Mouse (Mus musculus): ENCODE results near the gene Hoxc5.

Hoxc5 gene

DNA sequence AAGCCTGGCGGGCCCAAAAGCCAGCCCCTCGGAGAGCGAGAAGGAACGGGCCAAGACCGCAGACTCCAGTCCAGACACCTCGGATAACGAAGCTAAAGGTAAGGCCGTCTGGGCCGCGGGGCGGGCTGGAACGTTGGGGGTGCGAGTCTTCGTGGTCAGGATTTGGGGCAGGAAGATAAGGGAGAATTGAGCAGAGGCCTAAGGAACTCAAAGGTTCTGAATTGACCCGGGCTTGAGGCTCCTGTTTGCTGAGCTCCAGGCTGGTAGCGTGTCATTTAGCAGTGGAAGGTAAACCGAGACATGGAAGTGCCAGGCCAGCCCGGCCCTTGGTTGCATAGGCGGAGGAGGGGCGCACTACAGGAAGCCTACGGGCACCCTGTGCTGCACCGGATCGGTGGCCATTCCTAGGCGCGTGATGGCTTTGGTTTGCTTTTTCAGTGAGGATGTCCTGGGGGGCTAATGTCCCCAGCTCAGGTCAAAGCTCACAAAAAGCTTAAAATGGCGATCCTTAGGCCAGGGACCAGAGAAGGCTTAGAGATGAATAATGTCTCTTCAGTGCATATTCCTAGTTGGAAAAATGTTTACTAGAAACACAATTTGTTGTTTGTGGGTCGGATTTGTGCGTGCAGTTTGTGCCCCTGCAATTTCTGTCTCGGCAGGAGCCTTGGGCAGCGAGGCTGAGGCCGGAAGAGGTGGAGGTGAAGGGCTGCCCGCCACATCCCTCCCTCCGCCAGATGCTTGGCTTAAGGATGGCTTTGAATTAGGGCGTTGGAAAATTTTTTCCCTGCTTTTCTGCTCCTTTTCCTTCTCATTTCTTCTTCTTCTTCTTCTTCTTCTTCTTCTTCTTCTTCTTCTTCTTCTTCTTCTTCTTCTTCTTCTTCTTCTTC is 511 bp downstream of the Hoxc5 start:
- DNase-seq, result no peak

DNA sequence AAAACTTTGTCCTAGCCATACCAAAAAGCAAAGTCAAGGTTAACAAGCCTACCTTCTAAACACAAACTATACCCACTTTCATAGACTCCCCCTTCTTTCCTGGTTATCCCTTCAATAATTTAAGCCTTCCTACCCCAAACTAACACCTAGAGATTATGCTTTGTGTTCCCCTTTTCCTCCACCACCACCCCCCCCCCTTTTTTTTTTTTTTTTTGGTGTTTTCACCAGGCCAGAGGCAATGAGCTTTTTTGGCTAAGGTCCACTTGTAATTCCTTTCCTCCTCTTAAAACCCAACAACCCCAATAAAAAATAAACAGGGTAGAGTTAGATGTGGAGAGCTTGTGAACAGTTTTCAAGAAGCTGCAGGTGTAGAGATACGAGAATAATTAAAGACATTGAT is 2.1 kb downstream of the Hoxc5 start:
- no peak for DNase-seq

DNA sequence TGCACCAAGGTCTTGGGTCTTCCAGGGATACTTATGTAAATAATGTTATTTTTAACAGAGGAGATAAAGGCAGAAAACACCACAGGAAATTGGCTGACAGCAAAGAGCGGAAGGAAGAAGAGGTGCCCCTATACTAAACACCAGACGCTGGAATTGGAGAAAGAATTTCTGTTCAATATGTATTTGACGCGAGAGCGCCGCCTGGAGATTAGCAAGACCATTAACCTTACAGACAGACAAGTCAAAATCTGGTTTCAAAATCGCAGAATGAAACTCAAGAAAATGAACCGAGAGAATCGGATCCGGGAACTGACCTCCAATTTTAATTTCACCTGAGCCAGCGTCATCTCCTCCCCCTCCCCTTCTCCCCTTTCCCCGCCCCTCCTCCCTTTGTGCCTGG is 3.5 kb downstream of the Hoxc5 start:
- DNase-seq, result no peak

DNA sequence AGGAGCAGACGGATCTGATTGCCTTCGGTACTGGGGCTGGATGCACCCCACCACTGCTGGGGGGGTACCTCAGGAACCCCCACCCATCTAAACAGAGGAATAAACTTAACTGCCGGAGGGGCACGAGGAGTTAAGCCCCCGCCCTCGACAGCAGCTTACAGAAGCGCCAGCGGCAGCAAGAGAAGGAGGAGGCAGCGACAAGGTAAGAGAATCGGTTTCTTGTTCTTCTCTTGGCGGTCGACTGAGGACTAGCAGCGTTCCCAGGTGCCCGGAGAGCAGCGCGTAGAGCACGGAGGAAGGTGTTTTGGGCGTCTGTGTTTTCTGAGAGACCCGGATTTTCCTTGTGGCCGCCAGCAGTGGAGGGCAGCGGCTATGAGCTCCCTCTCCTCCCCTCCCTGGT is 5.0 kb downstream of the Hoxc5 start:
- no peak for DNase-seq

DNA sequence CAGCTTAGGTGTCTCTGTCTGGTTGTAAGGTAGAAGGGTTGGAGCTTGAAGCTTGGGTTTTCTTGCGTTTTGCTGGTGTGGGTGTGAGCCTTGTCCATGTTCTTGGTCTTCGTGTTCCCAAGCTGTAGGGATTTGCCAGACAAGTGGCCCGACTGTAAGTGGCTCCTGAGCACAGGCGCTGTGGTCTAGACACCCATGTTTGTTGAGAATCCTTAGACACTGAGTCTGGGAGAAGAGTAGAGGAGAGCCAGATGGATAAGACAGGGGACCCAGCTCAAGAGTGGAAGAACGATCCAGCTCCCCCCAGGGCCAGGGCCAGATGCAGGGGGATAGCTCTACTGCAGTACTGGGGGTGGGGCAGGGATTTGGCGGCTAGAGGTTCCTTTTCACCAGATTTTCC is 5.5 kb downstream of the Hoxc5 start:
- DNase-seq, result no peak

DNA sequence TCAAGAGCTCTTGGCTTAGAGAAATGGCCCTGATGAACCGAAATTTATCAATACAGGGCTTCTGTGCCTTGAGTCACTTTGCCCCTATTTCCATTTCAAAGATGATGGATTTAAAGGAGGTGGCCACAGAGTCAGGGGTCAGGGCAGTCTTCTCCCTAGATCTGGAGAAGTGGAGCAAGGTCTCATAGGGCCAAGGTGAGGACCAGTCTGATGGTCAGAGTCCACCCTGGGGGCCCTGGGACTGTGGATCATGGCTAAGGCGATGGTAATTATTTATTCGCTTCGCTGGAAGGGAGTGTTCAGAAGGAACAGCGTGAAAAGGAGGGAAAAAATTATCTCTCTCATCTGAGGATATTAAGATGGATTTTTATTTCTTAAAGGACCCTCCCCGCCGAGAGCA is 7.8 kb downstream of the Hoxc5 start:
- no peak for DNase-seq

DNA sequence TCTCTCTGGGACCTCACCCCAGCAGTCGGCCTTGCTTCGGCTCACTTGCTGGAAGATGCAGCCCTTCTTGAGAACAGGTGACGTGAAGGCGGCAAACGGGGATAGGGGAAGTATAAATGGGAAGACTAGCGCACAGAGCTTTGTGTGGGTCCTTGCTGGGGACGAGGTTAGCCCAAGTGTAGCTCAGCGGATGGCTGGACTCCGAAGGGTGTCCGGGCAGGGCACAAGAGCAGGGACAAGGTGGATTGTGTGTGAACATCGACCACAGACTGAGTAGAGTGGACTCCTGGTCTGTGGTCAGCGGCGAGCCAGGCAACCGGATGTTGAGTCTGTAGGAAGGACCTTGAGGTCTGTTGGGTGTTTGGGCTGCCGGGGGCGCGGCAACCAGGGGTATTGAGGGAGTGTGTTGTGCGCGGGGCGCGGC is 8.5 kb downstream of the Hoxc5 start:
- DNase-seq, result no peak

DNA sequence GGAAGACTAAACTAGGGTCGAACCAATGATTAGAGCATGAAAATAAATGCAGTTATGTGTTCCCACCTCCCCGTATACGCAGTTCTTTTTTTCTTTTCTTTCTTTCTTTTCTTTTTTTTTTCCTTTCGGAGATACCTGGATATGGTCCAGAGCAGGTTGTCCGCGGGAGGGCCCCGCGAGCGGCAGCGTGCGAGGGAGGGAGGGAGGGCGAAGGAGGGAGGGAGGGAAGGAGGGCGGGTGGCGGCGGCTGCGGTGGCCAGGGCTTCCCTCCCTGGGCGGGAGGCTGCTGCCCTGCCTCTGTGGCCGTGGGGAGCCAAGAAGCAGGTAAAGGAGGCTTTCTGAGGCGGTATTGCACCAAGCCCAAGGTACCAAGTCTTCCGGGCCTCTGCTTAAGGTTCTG is 8.9 kb downstream of the Hoxc5 start, which contains the start of gene Hoxc9:
Hoxc9 (plus strand) TSS at position 269 of the 400 bp plus-strand sequence.
- DNase-seq, result no peak

DNA sequence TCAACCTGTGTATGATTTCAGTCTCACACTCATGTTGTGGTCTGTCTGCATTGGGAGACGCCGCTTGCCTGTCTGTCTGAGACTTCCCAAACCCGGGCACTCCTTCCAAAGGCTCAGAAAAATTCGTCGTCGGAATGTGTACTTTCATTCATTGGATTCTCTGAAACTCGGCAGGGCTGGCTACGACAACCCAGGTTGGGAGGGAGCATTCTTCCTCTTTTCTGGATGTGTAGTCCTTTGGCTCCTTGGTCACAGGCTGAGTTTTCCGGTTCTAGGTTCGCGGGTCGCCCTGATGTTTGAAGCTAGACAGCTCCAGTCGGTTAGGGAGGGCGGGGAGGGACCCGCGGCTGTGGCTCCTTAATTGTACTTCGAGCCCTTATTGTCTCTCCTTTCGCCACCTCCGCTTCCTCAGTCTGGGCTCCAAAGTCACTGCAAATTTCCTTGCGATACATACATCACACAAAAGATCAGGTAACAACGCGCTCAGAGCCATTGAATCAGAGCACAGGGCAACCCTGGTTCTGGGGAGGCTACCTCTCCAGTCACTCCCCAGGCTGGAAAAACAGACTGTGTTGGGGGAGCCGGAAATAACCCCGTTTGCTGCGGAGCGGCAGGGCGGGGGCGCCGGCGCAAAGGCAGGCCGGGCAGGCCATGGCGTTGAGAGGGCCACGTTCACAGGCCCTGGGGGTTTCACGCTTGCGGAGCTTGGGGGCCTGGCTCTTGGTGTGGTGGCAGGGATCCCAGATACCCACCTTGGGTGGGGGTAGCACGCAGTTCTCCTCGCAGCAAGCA is 9.6 kb downstream of the Hoxc5 start:
- no peak for DNase-seq

DNA sequence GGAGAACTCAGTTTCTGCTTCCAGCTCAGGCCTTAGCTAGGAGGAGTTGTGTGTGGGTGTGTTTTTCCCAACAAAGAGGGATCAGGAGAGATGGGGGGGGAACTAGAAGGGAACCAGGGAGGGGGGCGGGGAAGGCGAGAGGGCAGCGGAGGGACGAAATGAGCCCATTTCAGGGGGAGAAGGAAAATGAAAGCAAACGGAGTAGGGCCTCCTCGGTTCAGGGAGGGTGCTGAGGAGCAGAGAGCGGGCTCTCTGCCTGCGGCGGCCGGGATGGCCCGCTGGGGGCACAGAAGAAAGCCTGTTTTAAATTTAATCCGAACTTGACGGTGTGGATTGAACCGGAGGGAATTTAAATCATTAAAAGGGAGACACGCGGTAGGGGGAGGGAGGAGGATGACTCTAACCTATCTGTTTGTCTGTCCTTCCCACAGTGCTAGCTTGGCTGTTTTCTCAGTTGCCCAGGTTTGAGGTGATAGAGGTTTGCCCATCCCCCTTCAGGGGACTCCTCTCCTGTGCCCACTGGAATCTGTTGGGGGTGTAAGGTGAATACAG is 10.3 kb downstream of the Hoxc5 start:
- DNase-seq, result no peak

DNA sequence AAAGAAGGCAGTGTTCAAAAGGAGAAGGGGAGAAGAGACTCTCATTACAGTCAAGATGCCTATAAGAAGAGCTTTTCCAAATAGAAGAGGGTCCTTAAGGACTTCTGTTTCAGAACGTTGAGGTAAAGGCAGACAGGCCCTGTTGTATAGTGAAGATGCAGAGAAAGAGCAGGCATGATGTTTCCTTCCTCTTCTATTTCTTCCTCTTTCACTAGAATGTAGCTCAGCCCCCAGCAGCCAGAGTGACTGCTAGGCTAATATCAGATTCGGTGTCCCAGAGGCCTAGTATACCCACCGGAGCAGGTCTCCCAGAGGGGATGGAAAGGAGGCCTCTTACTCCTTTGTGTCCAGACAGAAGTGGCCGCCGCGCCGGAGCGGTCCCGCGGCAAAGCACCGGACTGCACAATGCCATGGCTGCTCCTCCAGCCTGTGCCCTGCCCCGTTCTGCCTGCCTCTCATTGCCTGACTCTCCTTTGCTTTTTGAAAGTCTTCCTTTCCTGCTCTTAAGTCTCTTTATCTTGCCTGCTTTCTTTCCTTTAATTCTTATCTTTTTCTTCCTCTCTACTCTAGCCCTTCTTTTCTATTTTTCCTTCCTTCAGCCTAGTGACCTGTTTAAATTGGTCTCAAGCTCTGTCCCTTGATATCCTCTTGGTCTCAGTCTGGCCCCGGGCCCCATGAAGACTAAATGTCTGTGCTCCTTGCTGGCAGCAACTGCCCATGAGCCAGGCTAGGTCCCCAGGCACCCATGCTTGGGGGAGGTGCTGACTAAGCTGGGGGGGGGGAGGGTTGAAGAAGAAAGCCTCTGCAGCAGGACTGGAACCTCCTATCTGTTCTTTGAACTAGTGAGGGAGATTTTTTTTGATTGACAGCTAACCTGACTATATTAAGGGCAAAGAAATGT is 11.6 kb downstream of the Hoxc5 start:
- DNase-seq, result no peak

DNA sequence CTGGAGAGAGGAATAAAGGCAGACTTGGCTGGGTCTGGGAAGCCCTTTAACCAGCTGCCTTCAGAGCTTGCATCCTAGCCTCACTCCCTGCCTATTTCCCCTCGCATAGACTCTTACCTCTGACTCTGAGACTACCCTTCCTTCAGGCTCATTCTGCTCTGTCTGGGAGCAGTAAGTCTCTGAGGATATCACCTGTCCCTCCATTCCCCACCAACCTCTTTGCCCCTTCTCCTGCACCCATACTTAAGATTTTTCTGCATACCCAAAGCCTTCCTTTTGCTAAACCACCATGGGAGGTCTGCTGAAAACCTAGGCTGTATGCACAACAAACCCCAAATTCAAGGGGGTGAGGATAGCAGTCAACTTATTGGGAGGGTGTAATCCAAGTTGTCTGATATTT is 12.7 kb downstream of the Hoxc5 start:
- DNase-seq, result no peak

DNA sequence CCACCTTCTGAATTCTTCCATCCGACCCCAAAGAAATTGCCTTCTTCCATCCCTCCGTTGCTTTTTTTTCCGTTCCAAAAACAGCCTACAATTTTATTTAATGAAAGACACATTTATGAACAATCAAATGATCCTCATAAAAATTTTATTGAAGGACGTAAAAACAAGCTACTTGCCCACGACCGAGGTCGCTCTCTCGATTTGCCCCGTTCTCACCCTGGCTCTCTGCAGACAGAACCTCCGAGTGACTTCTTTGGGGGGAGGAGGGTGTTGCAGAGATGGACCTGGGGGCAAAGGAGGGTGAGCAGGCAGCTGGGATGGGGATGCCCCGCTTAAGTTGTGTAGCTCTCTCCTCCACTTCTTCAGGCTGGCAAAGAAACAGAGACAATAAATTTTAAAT is 13.1 kb downstream of the Hoxc5 start:
- no peak for DNase-seq

DNA sequence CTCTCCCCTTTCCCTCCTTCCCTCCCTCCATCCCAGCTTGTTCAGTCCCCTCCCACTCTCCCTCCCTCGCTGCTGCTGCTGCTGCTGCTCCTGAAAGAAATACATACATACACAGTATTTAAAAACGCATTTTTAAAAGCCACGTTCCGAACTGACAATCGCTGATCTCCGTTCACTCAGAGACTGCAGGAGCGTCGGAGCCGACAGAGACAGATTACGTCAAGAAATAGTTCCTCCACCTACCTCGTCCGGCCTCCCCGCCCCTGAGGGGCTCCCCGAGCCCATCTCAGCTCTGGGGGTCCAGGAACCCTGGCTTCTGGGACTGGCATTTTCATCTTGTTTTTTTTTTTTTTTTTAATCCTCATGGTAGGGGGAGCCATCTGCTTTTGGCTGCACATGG is 13.7 kb downstream of the Hoxc5 start:
- DNase-seq, result no peak

DNA sequence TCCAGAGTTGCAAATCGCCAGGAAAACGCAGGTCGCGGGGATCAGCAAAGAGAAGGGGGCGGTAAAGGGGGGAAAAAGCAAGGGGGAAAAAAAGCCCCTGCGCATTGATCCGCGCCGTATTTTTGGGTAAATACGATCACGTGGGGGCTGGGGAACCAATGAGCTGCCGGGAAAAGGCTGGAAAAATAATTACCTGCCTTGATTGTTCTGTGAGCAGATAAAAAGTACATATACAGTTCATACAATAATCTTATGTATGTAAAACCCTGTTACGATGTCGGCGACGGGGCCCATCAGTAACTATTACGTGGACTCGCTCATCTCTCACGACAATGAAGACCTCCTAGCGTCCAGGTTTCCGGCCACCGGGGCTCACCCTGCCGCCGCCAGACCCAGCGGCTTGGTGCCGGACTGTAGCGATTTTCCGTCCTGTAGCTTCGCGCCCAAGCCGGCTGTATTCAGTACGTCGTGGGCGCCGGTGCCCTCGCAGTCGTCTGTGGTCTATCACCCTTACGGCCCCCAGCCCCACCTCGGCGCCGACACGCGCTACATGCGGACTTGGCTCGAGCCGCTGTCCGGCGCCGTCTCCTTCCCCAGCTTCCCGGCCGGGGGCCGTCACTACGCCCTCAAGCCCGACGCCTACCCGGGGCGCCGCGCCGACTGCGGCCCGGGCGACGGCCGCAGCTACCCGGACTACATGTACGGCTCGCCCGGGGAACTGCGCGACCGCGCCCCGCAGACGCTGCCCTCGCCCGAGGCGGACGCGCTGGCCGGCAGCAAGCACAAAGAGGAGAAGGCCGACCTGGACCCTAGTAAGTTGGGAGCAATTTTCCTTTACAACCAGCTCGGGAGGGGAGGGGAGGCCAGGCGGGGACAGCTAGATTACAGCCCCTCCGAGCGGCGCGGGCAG is 14.4 kb downstream of the Hoxc5 start:
- DNase-seq, result no peak

DNA sequence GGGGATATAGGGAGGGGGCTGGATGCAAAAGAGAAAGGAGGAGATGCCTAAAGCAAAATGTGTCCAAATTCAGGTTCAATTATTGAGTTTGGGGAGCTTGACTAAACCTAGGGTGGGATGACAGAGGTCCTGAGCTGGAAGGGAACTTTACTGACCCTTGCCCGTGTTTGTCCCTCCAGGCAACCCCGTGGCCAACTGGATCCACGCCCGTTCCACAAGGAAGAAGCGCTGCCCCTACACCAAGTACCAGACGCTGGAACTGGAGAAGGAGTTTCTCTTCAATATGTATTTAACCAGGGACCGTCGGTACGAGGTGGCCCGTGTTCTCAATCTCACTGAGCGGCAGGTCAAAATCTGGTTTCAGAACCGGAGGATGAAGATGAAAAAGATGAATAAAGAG is 16.5 kb downstream of the Hoxc5 start:
- no peak for DNase-seq

DNA sequence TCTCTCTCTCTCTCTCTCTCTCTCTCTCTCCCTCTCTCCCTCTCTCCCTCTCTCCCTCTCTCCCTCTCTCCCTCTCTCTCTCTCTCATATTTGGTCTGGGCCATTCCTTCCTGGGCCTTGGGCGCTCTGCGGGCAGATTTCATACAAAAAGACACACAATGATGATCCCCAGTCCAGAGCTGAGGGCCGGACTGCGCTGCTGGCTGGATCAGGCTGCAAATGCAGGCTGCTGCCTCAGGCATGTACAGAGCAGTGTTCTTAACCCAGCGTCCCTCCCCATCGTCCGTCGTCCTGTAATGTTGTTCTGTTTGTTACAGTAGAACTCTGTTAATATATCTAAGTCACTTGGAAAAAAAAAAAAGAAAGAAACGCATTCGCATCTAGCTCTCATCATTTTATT is 17.3 kb downstream of the Hoxc5 start:
- no peak for DNase-seq

DNA sequence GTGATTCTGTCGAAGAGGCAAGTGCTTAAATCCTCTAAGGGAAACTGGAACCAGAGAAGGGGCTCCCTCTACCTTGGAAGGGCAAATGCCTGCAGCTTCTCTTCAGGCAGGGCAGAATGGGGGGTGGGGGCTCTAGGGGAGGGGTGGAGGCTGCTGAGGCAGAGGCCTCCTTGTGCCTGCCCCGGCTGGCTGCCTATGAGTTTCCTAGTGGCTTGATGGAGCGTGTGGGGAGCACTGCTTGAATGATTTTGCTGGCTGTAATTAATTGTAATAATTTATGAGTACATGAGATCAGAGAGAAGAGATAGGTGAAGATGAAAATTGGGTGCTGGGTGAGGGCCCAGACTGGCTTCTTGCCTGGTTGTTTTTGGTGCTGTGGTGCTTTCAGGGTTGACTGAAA is 17.7 kb downstream of the Hoxc5 start:
- no peak for DNase-seq

DNA sequence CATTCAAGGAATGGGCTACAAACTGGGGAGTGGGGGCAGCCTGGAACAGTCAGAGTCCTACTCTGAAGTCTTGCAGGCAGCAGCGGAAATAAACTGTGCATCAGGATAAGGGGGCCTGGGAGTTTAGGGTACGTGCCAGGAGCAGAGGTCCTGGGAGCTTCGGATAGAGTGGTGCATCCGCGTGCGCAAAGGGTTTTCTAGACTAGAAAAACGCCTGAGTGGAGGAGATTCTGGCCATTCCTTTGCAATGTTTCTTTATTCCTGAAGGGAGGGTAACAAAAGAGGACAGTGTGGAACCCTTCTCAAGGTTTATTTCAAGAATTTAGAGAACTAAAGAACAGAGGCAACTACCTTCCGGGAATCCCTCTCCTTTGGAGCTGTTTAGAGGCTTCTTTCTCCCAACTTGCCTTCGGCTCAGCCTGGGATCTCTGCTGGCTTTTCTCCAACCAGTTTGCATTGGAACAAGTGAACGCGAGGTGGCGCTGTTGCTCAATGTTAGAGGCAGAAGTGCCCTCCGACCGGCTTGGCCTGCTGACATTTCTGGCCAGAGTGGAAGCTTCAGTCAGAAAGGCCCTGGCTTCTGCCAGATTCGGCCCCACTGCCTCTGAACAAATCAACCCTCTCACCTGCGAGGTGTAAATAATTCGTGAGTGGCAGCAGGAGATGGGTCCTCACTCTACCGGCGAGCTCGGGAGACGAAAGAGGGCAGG is 20.0 kb downstream of the Hoxc5 start:
- peak; percentile 88 to 92 for DNase-seq

DNA sequence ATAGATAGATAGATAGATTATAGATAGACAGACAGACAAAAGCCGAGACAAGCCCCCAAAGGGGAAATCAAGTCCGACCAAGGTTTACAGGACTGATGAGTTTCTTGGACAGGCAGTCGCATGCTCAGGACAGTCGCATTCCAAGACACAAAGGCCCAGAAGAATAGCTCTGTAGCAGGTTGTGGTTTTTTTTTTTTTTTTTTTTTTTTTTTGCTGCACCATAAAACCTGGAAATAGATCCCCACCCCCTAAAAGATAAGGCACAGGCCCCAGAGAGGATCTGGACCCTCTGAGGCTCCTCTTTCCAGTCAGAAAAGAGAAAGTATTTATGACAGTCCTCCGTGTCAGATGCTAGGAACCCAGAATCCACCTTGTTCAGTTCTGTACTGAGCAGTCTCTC is 20.8 kb downstream of the Hoxc5 start:
- no peak for DNase-seq

All from cerebellum, adult 18-20 months (tissue).